Mouse (Mus musculus): Measurements from ENCODE around the gene Rab5c.

- no peak for TF ChIP-seq CTCF (IDR thresholded peaks at IDR 0.05; ENCODE audit: low read depth)
- TF ChIP-seq EP300 (IDR thresholded peaks at IDR 0.05; ENCODE audit: low read depth) = no peak
Measured at GRCm38 (mm10) chr11:100784286-100784685, 46.3 kb upstream of the Rab5c start.

Measured in liver, embryonic 14.5 days (tissue).